Mouse (Mus musculus) heart, embryonic 16.5 days (tissue): ENCODE results near the gene Elp5. TPM values are rescaled to one million over a fixed set of nuclear protein-coding genes. Genes with fewer than 3 reads are reported as not detected.

Experiments used
- ATAC-seq: fragments of 200-750 bp; cut with Nextera tagmentation; replicated peaks from 2 replicates; pipeline ENCODE4 v1.8.0; 2017; ENCODE audit warnings: moderate number of reproducible peaks; ENCODE audit not compliant: insufficient read depth, low FRiP score; ENCODE audit errors: extremely low read depth
- H3K27ac ChIP-seq: fragments of 300-500 bp; sonication (generic); 2 replicates; pipeline ENCODE4 v1.5.1; 2014; ENCODE audit warnings: mild to moderate bottlenecking, low read length, control low read depth, moderate library complexity
- H3K27me3 ChIP-seq: fragments of 300-500 bp; sonication (generic); 2 replicates; pipeline ENCODE4 v1.6.1; 2014; ENCODE audit warnings: low read length, mixed read lengths; ENCODE audit not compliant: control insufficient read depth, insufficient read depth
- H3K36me3 ChIP-seq: fragments of 300-500 bp; sonication (generic); 2 replicates; pipeline ENCODE4 v1.6.1; 2014; ENCODE audit not compliant: control insufficient read depth, insufficient read depth
- H3K4me1 ChIP-seq: fragments of 300-500 bp; sonication (generic); 2 replicates; pipeline ENCODE4 v1.6.1; 2014; ENCODE audit warnings: low read length, mixed read lengths; ENCODE audit not compliant: control insufficient read depth, insufficient read depth
- H3K4me2 ChIP-seq: fragments of 300-500 bp; sonication (generic); 2 replicates; pipeline ENCODE4 v1.6.1; 2014; ENCODE audit warnings: low read depth, mild to moderate bottlenecking, control low read depth, low read length
- H3K4me3 ChIP-seq: fragments of 300-500 bp; sonication (generic); 2 replicates; pipeline ENCODE4 v1.5.1; 2014; ENCODE audit warnings: mild to moderate bottlenecking, control low read depth, low read length
- H3K9ac ChIP-seq: fragments of 300-500 bp; sonication (generic); 2 replicates; pipeline ENCODE4 v1.6.1; 2014; ENCODE audit warnings: low read length, control low read depth
- H3K9me3 ChIP-seq: fragments of 300-500 bp; sonication (generic); replicated peaks from 2 replicates; pipeline ENCODE4 v1.6.1; 2016; ENCODE audit warnings: low read length; ENCODE audit not compliant: control insufficient read depth
- WGBS: fragments of 180-500 bp; shearing (Covaris S2); extraction: QIAGEN DNeasy Blood & Tissue Kit; methylation state at CpG from one replicate; pipeline ENCODE4 v1.1.7; 2014; 5-methylcytosine and 5-hydroxymethylcytosine counted together
- polyA plus RNA-seq: library from polyadenylated mRNA; unstranded; fragments of >200 nt; fragmentation: Nextera tagmentation; extraction: Ambion mirVana; gene quantifications from 2 replicates; pipeline ENCODE4 v1.2.1, GENCODE M21; 2015

Gene Elp5
- polyA plus RNA-seq, 1 experiment from 2014 or later: 111 TPM

GRCm38 (mm10) chr11:70010548-70010947 is 28.2 kb upstream of the Elp5 start:
- ATAC-seq: no peak

DNA sequence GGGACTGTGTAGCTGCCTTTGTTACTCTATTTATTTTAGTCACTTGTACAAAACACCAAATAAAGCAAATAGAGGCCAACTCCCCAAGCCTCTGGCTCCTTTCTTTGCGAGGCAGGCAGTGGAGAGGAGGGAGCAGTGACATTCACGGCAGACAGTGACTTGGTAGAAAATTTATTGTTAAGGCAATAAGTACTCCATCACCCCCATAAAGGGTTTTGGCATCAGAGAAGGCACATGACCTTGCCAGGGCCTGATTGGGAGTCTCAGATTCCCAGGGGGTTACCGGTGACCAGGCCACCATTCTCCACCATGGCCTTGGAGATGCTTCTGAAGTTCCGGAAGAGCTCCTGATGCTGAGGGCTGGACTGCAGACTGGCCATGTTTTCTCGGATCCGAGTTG is 27.7 kb upstream of the Elp5 start:
- Histone ChIP-seq H3K9ac (no peak overlapping the region), H3K27me3 (no peaks in the 10 kb centered on the region), H3K4me2 (no peak overlapping the region), H3K9me3 (no peaks in the 10 kb centered on the region), H3K4me1 (peaks cover 10% of the 10 kb centered on the region), H3K4me3 (no peak overlapping the region), H3K36me3 (peaks cover 75% of the 10 kb centered on the region), H3K27ac (no peak overlapping the region)
- no peak for ATAC-seq
- 83% methylated on average over 6 of the region's 6 CpGs for WGBS

More at GRCm38 (mm10) chr11:70010548-70010947, 28.2 kb upstream of the Elp5 start:
- peaks cover 13% of the 10 kb centered on the region for H3K4me1 ChIP-seq
- H3K4me3 ChIP-seq: no peak overlapping the region
- H3K36me3 ChIP-seq: peaks cover 71% of the 10 kb centered on the region
- no peak overlapping the region for H3K27ac ChIP-seq
- 84% methylated on average over 12 of the region's 12 CpGs for WGBS
- H3K27me3 ChIP-seq: no peaks in the 10 kb centered on the region
- H3K9me3 ChIP-seq: no peaks in the 10 kb centered on the region
- H3K9ac ChIP-seq: no peak overlapping the region
- H3K4me2 ChIP-seq: no peak overlapping the region

DNA sequence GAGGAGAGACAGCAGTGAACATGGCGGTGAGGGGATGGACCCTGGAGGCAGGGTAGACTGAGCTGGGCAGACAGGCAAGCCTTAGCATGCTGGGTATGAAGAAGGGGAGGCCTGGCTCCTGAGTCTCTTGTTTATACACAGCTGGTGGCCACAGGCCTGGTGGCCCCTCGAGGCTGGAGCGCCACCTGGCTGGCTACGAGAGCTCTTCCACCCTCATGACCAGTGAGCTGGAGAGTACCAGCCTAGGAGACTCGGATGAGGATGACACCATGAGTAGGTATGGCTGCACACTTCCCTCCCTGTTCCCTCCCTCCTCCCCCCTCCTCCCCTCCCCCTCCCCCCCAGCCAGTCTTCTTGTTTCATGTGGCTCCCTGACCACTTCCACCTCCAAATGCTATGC is 23.2 kb upstream of the Elp5 start:
- ATAC-seq: no peak
- Histone ChIP-seq H3K4me3 (no peak overlapping the region), H3K36me3 (peaks cover 52% of the 10 kb centered on the region), H3K27ac (no peak overlapping the region), H3K27me3 (no peaks in the 10 kb centered on the region), H3K4me1 (peaks cover 21% of the 10 kb centered on the region), H3K4me2 (no peak overlapping the region), H3K9me3 (no peaks in the 10 kb centered on the region), H3K9ac (no peak overlapping the region)
- WGBS: 67% methylated on average over 5 of the region's 5 CpGs

DNA sequence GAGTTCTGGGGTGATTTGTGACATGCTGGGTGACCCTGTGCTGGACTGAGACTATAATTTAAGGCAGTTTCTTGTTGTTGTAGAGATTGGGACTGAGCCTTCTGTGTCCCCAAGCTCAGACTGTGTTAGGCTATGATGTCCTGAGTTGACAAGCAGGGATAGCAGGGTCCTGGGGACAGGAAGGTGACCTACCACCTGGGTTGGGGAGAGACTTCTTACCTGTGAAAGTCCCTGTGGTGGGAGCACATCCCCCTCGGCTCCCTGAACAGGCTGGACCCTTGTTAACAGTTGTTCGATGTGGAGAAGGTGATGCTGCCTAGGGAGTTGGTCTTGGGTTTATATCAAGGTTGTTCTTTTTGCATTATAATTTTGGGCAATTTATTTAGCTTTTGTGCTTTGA is 20.2 kb upstream of the Elp5 start:
- Histone ChIP-seq H3K9me3 (no peaks in the 10 kb centered on the region), H3K4me1 (peaks cover 26% of the 10 kb centered on the region), H3K9ac (no peak overlapping the region), H3K36me3 (peaks cover 44% of the 10 kb centered on the region), H3K27ac (no peak overlapping the region), H3K27me3 (no peaks in the 10 kb centered on the region), H3K4me3 (no peak overlapping the region), H3K4me2 (peak overlapping the region; percentile 78; the same call in 1 of the 2 replicates)
- ATAC-seq: no peak
- 85% methylated on average over 2 of the region's 2 CpGs for WGBS

DNA sequence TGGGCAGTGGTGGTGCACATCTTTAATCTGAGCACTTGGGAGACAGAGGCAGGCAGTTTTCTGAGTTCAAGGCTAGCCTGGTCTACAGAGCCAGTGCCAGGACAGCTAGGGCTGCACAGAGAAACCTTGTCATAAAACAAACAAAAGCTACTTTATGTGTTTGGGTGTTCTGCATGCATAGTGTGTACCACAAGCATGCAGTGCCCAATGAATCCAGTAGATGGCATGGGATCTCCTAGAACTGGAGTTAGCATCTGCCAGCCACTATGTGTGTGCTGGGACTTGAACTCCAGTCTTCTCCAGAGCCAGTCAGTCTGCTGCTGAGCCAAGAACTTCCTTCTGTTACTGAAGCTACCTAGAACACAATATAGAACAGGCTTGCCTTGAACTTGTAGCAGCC is 19.5 kb upstream of the Elp5 start:
- peaks cover 28% of the 10 kb centered on the region for H3K4me1 ChIP-seq
- H3K27ac ChIP-seq: no peak overlapping the region
- no peak overlapping the region for H3K9ac ChIP-seq
- no peaks in the 10 kb centered on the region for H3K9me3 ChIP-seq
- H3K36me3 ChIP-seq: peaks cover 40% of the 10 kb centered on the region
- no peaks in the 10 kb centered on the region for H3K27me3 ChIP-seq
- no peak for ATAC-seq
- H3K4me2 ChIP-seq: peak overlapping the region; percentile 78
- peak overlapping the region; percentile 75 for H3K4me3 ChIP-seq

- peak overlapping the region; percentile 87 for H3K9ac ChIP-seq
- peaks cover 28% of the 10 kb centered on the region for H3K4me1 ChIP-seq
- no peaks in the 10 kb centered on the region for H3K27me3 ChIP-seq
- H3K9me3 ChIP-seq: no peaks in the 10 kb centered on the region
- WGBS: 8% methylated on average over 8 of the region's 8 CpGs
- peak overlapping the region; percentile 93 for H3K27ac ChIP-seq
- H3K4me2 ChIP-seq: peak overlapping the region; percentile 78
- H3K36me3 ChIP-seq: peaks cover 33% of the 10 kb centered on the region
- H3K4me3 ChIP-seq: peak overlapping the region; percentile 75
- ATAC-seq: no peak
These were observed 18.8 kb upstream of the Elp5 start for GRCm38 (mm10) chr11:70001159-70001558.

DNA sequence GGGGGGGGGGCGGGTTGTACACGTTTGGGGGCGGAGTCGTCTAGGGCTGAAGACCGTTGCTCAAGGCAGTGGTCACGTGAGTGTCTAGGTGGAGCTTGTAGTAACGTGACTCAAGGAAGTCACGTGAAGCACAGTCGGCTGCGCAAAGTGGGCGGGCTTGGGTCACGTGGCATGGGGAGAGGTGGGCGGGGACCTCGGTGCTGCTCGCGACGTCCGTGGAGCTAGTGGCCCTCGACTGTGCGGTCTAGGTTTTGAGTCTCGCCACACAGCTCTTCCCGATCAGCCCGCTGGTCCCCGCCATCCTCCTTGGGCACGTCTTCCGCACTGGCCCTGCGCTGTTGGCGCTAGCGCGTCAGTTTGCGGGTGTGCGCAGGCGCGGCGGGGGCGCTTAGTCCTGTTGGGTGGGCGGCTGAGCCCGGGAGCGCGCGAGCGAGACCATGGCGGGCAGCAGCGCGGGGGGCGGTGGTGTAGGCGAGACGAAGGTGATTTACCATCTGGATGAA is 18.1 kb upstream of the Elp5 start, which contains the start of gene Dvl2:
TSS of gene Dvl2 (plus strand) at position 200 of the 503 bp plus-strand sequence.
- Histone ChIP-seq H3K4me3 (peak within 1 kb of the TSS; percentile 75), H3K36me3 (peaks cover 26% of the 10 kb centered on the region), H3K9me3 (no peaks in the 10 kb centered on the region), H3K4me1 (peaks cover 28% of the 10 kb centered on the region), H3K27ac (peak within 1 kb of the TSS; percentile 93), H3K27me3 (no peaks in the 10 kb centered on the region), H3K9ac (peak within 1 kb of the TSS; percentile 87), H3K4me2 (peak within 1 kb of the TSS; percentile 78)
- WGBS: under 1% methylated on average over 48 of the region's 48 CpGs
- peak; percentile 46 for ATAC-seq

GRCm38 (mm10) chr11:69999666-70000065 is 17.3 kb upstream of the Elp5 start:
- Histone ChIP-seq H3K9me3 (no peaks in the 10 kb centered on the region), H3K36me3 (peaks cover 22% of the 10 kb centered on the region), H3K27ac (peak overlapping the region; percentile 93; the same call in 1 of the 2 replicates), H3K4me3 (no peak overlapping the region), H3K9ac (no peak overlapping the region), H3K27me3 (no peaks in the 10 kb centered on the region), H3K4me1 (peaks cover 30% of the 10 kb centered on the region), H3K4me2 (no peak overlapping the region)
- 85% methylated on average over 8 of the region's 8 CpGs for WGBS
- no peak for ATAC-seq

DNA sequence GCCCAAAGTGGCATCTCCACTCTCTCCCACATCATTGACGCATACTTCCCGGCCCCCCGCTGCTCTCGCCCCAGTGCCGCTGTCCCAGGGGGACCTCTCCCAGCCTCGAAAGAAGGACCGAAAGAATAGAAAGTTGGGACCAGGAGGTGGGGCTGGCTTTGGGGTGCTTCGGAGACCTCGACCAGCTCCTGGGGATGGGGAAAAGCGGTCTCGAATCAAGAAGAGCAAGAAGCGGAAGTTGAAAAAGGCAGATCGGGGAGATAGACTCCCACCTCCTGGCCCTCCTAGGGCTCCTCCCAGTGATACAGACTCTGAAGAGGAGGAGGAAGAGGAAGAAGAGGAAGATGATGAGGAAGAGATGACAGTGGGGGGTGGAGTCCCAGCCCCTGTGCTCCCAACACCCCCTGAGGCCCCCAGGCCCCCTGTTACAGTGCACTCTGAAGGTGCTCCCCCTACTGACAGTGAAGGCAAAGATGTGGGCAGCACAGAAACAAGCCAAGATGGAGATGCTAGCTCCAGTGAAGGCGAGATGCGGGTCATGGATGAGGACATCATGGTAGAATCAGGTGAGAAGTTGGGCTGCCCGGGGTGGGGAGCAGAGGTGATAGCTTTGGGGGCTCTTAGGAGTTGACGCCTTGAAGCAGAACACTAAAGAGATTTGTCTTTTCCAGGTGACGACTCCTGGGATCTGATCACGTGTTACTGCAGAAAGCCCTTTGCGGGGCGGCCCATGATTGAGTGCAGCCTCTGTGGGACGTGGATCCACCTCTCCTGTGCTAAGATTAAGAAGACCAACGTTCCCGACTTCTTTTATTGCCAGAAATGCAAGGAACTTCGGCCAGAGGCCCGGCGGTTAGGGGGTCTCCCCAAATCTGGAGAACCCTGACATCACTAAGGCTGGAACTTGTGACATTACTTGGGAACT is 16.5 kb upstream of the Elp5 start:
- ATAC-seq: no peak
- WGBS: 90% methylated on average over 27 of the region's 27 CpGs
- H3K27me3 ChIP-seq: no peaks in the 10 kb centered on the region
- no peak overlapping the region for H3K27ac ChIP-seq
- peaks cover 30% of the 10 kb centered on the region for H3K36me3 ChIP-seq
- H3K4me1 ChIP-seq: peaks cover 30% of the 10 kb centered on the region
- H3K9me3 ChIP-seq: no peaks in the 10 kb centered on the region
- H3K4me3 ChIP-seq: no peak overlapping the region
- H3K9ac ChIP-seq: no peak overlapping the region
- H3K4me2 ChIP-seq: no peak overlapping the region
